Mouse (Mus musculus) ES-CJ7 (cell line): ENCODE measurements around the gene Nmur1.

Source experiments
- DNase-seq: peaks from one replicate; pipeline ENCODE4 v3.0.0; 2011; ENCODE audit warnings: low read depth, low spot score

Nmur1 gene

DNA sequence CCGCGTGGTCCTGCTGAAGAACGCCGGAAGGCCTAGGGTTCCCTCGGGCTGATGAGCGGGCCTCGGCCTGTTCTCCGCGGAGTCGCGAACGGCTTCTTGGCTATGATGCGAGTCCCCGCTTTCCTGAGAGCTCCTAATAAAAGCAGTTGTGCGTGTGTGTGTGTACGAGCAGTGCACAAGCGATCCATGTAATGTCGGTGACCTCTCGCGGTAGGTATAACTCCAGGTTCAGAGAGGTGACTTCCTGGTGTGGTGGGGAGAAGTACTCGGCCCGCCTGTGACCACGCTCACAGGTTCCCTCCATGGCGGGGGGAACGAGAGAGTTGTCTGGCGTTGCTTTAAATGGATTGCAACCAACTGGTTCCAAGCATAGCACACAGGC is 66.2 kb downstream of the Nmur1 start:
- DNase-seq: peak; percentile 79

DNA sequence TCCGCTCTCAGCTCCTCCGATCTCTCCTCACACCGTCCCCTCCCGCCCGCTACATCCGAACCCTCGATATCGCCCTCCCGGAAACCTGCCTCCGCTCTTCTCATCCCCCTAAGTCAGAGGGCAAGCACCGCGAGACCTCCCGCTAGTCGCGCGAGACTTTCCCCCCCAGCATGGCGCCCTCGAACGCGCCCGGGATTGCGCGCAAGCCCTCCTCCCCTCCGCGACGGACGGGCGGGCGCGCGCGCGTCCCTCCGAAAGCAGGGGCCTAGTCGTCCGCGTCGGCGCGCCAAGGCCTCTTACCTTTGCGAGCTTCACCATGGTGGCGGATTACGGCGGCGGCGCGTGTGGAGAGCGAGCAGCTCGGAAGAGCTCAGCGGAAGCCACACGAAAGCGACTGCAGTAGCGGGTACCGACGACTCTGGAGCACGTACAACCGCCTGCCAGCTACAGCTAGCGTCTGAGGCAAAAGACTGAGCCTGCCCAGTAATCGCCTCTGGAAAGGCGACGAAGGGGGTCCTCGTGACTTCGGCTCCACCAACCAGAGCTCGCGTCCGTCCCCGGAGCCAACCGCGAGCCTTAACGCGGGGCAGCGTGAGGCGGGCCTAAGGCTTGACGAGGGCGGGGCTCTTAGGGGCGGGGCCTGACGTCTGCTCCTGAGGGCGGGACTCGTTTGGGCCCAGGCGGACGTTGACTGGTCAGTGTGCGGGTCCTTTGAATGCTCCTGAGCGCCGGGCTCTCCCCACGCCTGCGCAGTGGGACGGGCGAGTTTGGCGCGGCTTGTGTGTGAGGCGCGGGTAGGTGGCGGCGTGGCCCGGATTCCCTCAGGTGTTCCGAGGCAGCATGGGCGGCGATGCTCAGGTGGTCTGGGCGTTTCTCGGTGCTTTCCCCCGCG is 66.9 kb downstream of the Nmur1 start, which contains the start of gene Ncl:
Gene Ncl, minus strand, starts transcription at position 495 of the 892 bp plus-strand sequence.
- peak; percentile 100 for DNase-seq

DNA sequence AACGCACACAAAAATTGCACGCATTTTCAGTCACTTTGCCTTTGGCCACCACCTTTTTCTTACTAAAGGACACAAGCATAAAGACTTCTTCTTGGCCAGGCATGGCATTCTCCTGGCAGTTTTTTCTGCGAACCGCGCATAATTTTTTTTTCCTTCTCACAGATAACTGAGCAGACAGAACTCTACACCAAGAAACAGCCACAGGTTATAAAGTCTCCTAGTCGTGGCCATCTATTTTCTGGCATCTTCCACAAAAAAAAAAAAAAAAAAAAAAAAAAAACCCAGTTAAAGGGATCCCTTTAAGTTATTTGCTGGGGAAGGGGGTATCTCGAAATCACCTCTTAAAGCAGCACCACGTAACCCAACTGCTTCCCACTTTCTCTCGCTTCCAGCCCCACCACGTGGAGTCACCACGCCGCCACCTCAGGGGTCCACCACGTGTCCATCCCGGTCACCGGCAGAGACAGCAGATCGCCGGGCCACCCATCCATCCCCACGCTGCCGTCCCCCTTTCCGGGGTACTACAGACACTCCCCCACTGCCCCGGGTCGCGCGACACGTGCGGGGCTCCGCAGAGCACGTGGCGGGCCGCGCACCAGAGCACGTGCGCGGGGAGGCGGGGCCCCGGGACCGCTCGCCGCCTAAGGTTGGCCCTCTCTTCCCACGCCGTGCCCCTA is 67.7 kb downstream of the Nmur1 start:
- DNase-seq: no peak

DNA sequence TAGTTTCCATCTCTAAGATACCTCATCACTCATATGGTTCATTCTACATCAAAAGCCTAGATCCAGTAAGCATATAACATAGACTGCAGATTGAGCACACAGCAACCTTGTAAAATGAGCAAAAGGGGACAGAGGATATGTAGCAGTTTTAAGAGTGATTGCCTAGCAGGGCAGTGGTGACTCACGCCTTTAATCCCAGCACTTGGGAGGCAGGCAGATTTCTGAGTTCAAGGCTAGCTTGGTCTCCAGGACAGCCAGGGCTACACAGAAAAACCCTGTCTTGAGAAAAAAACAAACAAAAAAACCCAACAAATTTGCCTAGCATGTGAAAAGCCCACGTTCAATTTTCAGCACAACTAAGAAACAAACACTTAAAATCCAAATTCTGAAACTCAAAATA is 71.8 kb downstream of the Nmur1 start:
- DNase-seq: no peak

DNA sequence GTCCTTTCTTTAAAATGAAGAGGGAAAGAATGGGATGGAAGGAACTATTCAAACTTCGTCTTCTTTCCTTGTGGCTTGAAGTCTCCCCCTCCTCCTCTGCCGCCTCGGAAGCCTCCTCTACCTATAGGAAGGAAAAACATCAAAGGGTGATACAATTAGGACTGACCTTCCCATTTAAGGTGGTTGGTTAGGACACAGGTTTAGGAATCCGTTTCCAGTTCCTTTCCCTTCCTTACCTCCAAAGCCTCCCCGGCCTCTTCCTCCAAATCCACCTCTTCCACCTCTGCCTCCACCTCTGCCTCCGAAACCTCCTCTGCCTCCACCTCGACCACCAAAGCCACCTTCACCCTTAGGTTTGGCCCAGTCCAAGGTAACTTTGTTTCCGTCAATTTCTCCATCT is 75.5 kb downstream of the Nmur1 start:
- DNase-seq: no peak

DNA sequence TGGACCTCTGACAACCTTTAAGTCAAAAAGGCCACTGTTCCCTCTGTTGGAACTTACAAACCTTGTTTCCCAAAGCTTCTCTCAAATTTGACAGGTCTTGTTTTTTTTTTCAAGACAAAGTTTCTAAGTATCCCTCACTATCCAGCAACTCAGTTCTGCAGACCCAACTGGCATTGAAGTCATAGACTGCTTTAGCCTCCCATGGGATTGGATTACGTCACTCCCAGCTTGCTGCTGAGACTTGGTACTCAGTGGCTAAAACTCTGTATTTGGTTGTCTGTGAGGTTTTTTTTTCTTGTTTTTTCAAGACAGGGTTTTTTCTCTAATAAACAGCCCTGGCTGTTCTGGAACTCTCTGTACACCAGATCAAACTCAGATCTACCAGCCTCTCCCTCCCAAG is 76.3 kb downstream of the Nmur1 start:
- DNase-seq: no peak

DNA sequence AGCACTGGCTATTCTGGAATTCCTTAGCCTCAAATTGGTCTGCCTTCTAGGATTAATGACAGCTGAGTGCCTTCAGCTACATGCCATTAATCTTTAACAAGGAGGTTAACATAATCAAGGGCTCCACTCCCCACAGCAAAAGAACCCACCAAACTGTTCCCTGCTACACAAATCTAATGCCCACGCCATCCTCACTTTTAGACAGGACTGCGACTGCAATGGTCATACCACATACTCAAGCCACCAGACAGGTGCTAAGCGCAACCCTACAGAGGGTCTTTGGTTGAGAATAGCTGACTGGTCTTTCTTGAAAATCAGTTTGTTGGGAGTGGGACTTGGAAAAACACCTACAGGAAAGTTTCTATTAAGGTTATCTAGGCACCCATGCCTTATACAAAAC is 76.8 kb downstream of the Nmur1 start:
- no peak for DNase-seq

DNA sequence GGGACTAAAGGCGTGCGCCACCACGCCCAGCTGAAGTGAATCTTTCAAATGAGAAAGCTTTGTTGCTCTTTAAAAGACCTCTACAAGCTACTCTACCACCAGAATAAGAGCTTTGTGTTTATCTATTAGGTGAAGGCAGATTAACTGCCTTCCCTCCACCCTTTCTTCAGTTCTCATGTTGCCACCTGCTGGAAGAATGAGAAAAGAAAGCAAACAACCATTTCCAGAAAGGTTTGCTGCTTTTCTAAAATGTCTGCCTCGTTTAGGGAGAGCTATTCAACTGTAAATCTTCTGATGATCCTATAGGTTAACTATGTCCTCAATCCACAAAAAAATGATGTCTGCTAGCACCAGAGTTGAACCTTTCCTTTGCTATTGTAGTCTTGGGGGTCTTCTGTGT is 77.2 kb downstream of the Nmur1 start:
- peak; percentile 88 for DNase-seq

DNA sequence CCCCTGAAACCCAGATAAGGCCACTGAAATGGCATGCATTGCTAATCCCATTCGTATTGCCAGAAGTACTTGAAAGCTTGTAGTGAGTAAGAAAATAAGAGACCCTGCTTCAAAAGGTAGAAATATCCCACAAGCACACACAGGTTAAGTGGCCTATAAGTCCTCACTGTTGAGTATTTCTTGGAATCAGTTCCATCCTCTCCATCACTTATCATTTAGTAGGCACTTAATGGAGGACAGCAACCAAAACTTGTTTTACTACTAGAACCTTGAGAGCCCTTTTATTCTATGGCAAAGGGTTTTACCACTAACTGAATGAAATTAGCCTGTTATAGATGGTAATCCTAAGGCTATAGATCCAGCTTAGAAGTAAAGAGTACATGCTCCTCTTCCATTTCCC is 77.9 kb downstream of the Nmur1 start:
- DNase-seq: no peak

DNA sequence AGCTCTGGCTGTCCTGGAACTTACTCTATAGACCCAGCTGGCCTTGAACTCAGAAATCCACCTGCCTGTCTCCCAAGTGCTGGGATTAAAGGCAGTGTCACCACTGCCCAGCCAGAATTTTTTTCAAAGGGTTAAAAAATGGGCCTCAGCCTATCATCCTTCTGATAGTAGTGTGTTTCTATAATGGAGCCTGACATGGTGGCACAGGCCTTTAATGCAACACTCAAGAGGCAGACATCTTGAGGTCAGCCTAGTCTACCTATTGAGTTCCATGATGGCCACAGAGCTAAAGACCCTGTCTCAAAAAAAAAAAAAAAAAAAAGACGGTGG is 78.3 kb downstream of the Nmur1 start:
- peak; percentile 26 for DNase-seq

DNA sequence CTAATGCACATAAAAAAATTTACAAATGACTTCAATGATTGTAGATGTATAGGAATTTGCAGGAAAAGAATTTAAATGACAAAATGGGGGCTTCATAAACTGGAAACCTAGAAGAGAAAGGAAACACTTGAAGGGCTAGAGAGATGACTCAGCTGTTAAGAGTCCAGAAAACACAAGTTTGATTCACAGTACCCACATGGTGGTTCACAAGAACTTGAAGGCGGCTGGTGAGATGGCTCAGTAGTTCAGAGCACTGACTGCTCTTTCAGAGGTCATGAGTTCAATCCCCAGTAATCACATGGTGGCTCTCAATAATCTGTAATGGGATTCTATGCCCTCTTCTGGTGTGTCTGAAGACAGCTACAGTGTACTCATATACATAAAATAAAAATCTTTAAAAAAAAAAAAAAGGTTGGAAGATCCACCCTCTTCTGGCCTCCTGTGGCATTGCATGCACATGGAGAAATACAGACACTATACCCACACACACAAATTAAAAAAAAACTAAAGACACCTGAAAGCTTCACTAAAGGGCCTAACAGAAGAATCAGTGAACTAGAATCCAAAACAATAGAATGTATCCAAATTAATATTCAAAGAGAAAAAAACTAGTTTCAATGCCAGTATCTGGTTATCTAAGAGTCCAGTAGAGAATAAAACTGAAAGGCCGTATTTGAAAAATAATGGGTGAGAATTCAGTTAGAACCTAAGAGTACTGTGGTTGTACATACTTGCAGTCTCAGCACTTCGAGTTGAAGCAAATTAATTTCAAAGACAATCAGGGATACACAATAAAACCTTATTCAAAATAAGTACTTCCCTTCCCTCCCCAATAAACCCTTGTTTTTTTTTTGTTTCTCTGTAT is 78.9 kb downstream of the Nmur1 start:
- no peak for DNase-seq

DNA sequence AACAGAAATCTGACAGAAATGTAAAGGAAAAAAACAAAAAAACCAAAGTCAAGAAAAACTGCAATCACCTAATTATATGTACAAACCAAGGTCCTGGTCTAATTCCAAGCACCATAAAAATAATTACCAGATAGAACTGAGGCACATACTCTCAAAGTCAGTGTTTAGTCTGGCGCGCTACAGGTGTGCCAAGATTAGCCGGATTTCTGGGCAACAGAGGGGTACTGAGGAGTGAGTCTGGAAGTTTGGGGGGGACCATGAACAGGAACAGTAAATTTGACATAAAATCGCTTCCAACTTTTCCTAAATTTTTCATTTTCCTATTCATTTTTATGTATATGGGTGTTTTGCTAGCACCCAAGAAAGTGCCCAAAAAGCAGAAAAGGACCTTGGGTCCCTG is 80.1 kb downstream of the Nmur1 start:
- no peak for DNase-seq

DNA sequence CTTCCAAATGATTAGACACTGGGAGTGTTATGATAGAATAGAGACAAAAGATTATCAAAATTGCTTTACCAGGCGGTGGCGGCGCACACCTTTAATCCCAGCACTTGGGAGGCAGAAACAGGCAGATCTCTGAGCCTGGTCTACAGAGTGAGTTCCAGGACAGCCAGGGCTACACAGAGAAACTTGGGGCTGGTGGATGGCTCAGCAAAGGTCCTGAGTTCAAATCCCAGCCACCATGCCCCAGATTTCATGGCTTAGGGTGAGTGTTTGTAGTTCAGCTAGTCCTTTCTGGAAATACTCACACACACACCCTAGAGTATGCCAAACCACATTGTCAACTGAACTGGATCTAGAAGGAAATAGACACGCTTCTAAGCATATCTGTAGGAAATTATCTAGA is 81.0 kb downstream of the Nmur1 start:
- DNase-seq: no peak

DNA sequence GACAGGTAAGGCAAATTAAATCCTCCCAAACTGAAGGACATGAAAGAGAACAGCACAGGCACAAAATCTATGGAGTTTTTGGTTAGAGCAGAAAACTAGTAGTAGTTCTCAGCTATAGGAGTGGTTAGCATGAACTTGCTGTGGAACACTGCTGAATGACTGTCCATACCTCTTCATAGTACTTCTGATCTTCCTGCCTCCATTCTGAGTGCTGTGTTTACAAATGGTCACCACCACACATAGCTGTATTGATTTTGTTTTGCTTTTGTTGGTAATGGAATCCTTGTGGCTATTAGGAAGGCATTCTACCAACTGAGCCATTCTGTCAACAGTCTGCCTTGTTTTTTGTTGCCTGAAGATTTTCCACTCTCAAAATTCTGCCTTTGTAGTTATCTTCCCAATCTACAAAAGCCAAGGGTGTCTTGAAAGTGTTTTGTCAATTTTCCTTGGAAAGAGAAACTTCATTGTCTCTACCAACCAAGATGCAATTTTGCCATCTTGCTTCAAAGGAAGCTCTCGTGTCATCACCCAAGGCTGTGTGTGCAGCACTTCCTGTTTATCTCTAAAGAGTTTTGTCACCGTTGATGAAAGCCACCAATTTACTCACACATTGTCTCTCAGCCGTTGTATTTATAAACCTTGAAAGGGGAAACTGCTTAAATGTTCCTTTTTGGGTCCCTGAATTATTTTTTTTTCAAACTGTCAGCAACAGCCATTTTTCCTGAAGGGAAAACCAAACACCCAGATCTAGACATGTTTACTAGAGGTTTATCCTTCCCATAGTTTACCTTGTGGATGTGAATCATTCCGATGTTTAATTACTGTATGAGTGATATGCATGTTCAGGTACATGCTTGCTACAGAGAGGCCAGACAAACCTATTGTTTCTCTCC is 81.8 kb downstream of the Nmur1 start:
- DNase-seq: no peak

DNA sequence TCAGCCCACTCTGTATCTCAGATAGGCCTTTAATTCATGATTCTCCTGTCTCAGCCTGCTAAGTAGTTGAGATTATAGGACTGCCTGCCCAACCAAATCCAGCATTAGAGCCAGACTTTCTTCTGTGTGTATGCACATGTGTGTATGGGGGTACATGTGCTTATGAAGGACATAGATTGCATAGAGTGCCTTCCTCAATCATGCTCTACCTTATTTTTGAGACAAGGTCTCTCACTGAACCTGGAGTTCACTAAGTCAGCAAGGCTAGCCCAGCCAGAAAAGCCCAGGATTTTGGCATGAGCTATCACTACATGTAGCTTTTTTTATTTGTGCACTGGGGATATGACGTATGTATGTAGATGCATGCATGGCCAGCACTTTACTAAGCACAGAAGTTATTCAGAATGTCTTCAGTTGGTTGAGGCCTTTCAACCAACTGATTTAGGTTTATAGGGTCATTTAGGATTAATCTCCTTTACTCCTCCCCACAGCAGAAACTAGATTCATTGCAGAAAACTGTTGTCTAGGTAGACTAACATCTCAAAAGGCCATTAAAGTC is 82.9 kb downstream of the Nmur1 start:
- no peak for DNase-seq

DNA sequence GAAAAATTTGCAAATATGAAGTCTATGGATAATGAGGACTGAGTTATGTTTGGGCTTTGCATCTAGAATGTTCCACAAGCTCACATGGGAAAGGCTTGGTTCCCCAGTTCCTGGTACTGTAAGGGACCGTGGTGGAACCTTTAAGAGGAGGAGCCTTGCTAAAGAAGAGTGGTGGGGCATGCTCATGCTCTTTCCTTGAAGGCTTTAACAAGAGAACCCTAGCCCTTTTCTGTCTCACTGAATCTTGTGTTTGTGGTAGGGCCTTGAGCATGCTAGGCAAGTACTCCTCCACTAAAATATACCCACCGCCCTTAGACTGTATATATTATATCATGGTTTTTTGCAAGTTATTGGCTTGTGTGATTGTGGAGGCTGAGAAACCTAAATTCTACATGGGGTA is 83.7 kb downstream of the Nmur1 start:
- DNase-seq: peak; percentile 64

DNA sequence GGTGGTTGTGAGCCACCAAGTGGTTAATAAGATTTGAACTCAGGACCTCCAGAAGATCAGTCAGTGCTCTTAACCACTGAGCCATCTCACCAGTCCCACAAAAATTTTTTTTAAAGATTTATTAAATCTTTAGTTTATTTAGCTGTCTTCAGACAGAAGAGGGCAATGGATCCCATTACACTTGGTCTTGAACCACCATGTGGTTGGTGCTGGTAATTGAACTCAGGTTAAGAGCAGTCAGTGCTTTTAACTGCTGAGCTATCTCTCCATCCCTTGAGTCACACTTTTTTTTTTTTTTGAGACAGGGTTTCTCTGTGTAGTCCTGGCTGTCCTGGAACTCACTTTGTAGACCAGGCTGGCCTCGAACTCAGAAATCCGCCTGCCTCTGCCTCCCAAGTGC is 84.9 kb downstream of the Nmur1 start:
- peak; percentile 77 for DNase-seq

DNA sequence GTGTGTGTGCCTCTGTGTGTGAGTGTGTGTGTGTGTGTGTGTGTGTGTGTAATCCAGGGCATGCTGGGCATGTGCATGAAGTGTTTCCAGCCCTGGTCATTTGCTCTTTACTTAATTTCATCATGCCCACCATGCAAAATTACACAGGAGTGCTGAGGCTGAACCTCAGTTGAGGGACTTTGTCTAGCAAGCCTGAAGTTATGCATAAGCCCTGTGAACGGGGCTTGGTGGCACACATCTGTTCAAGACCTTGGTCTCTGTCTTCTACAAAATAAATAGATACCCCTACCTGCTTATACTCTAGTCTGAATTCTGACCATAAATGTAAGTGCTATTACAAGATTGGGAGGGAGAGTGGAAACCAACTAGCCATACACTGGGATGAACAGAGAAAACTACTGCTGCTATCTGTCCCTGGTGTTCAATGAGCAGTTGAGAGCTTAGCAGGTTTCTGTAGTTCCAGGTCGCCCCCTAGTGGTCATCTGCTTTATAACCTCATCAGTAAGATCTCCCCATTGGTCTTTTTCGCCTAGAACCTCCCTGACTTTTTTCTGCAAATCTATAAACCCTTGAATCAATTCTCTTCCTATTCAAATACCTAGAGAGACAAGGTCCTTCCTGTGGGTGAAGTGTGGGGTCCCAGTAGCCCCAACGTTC is 86.7 kb downstream of the Nmur1 start:
- DNase-seq: peak; percentile 93

DNA sequence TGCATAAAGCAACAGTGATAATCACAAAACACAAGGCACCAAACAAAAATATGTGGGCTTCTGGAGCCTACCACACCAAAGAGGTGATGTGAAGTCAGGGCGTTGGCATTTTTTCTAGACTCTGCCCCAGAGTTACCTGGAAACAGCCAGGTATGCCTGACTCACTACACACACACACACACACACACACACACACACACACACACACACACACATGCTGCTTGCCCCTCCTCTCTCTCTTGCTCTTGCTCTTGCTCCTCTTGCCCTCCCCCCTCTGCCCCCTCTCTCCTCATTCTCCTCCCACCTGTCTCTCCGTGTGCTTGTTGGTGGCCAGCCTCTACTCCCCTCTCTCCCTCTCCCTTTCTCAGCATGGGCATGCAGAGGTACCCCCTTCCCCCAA is 89.7 kb downstream of the Nmur1 start:
- no peak for DNase-seq
